Mouse (Mus musculus) cerebellum, postnatal 36 days (tissue): ENCODE results near the gene Btbd9.

ENCODE experiments used
- DNase-seq, 2 experiments: peaks; one replicate each; pipeline ENCODE4 v3.0.0; 2021 to 2022; ENCODE audit warnings: mixed read lengths in 2 of 2

The Btbd9 gene

GRCm38 (mm10) chr17:30196401-30197279 lies 379.6 kb downstream of the Btbd9 start:
- DNase-seq: peak in 1 of 2 experiments; percentile 14

DNA sequence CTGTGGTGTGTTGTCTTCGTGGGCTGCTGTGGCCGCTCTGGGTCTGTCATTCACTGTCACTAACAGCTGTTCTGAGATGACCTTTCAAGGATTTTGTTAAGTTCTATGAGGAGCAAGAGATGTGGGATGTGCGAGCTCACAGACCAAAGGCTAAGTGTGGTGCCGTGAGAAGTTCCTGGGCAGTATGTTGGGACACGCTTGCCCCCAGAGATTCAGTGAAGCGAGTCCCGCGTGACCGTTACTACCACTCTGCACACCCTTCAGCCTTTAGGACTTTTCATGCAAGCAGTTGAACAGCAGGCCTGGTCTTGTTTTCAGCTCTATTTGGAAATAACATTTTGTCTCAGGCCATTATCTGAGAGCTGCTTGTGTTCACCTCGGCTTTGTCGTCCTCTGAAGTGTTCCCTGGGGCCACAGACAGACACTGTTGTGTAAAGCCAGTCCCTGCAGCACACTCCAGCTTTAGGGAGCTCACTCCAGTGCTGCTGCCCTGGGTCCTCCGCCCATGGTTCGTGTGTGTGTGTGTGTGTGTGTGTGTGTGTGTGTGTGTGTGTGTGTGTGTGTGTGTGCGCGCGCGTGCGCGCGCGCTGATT lies 380.6 kb downstream of the Btbd9 start:
- DNase-seq: peak in 1 of 2 experiments; percentile 2

GRCm38 (mm10) chr17:30194629-30195445 lies 381.5 kb downstream of the Btbd9 start:
- peak in 1 of 2 experiments; percentile 21 for DNase-seq

DNA sequence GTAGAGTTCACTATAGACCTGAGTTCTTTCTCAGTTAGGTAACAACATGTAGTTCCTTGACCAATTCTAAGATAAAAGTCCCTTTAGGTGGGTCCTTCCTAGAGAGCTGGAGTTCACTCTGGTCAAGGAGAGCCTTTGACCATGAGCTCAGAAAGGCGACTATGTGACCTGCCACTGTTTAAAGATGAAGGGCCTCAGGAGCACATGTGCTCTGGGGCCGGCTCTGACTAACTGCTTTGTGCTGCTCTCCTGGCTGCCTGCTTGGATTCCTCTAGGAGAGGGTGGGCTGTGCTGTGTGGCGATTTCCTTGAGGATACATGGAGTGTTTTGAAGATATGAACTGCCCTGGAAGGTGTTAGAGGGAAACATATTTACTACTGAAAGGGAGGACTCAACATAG lies 382.2 kb downstream of the Btbd9 start:
- DNase-seq: peak in 1 of 2 experiments; percentile 3

DNA sequence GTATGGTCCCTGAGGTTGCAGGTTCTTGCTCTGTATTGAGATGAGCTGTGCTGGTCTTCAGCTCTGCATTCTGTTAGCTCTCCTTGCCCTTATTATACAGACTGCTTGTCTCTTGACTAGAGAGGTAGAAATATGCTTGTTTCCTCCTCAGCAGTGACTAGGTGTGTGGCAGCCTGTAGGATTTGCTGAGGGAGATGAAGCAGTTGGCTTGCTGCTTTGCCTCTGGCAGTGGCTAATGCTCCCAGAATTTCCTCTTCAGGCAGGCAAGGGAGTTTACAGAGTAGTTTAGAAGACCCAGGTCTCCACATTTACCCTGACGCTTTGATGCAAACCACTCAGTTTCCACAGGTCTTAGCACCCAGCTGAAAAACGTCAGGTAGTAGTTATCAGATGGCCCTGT lies 382.7 kb downstream of the Btbd9 start:
- no peak for DNase-seq

GRCm38 (mm10) chr17:30192416-30193005 lies 383.8 kb downstream of the Btbd9 start:
- DNase-seq: peak in 1 of 2 experiments; percentile 6

DNA sequence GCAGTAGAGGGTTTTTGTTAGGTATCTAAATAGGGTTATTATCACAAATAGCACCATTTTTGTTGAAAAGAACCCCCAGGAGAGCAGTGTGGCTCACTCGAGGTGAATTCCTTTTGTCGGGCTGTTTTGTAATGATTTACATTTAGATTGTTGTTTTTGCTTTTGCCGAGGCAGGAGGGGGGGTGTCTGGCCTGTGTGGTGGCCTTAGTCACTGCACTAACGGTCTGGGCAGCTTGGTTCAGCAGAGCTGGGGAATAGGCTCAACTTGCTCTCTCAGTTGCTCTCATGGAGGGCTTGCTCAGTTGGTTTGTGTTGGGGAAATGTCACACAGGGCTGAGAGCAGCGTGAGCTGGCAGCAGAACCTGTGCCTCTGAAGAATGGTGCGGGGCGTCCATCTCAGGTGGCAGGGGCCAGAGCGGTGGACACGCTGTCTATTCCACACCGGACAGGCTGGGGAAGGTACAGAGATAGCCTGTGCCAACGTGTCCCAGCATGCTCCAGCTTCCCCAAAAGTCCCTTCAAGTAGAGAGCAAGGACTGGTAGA lies 385.1 kb downstream of the Btbd9 start:
- peak; percentile 4 to 7 for DNase-seq

DNA sequence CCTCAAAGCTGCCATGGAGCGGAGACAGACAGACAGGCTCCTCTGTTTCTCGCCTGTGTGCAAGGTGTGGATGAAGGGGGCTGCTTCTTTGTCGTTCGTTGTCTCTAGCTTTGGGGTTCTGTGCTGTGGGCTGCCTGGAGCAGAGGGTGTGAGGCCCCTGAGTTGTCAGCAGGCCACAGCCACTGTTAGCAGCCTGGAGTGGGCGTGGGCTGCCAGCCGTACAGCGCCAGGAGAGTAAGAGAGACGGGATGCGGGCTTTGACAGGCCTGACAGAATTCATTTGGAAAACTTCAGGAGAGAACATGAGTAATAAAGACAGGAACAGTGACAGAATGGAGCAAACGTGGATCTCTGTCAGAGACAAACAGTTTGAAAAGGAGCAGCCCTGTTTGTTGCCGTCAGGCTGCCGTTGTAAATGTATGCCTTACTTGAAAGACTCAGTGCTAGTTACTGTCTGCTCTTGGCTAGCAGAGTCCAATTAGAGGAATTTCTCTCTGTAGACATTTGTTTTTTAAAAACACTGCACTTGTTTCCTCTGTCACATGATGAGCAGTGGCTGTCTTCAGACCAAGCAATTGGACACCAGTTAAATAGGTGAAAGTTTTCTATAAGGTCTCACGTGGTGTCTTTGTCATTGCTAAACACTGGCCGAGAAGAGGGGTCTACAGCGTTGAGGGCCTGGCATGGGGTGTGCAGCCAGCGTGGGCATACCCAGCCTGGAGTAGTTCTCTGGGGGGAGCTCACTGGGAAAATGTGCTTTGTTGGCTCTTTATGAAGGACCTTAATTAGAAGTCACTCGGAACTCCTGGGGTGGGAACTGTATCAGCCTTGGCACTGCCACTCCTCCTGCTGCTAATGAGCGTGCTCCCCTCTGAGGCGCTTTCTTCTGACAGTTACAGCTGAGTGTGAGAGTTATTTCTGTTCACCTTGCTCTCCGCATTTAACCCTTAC lies 388.0 kb downstream of the Btbd9 start:
- peak in 1 of 2 experiments; percentile 43 for DNase-seq

GRCm38 (mm10) chr17:30187581-30187980 lies 388.7 kb downstream of the Btbd9 start:
- DNase-seq: no peak

DNA sequence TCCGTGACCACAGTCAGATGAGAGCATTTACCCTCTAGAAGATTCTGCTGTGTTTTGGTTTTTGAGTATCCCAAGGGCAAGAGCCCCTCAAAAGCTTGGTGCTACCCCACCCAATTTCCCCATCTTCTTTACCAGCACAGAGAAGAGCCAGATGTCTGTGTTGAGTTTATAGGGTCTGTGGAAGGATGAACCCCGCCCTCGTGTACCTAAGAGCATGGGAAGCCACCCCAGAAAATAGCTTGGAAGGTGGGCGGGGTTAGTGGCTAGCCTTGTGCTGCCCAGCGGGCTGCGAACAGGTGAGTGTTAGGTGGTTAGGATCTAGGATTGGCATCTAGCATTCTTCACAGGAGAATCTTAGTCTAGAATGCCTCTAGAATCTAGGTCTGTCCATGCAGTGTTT lies 389.1 kb downstream of the Btbd9 start:
- peak in 1 of 2 experiments; percentile 3 for DNase-seq

DNA sequence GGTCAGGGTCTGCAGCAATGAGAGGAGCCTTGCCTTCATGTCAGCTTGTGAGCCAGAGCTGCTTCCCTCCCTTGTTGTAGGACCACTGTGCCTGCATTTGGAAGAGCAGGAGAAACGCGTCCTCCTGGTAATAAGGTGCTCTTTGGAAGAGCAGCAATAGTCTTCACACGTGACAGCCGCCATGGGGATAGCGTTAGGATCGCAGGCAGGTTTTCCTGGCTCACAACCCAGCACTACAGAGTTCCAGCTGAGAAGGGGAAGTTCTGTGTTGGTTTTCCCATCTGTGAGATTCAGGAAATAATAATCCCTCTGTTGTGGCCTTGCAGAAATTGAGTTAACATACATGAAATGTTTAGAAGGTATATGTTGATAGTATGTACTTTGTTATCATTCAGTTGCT lies 392.7 kb downstream of the Btbd9 start:
- DNase-seq: peak; percentile 72 to 73

- DNase-seq: peak in 1 of 2 experiments; percentile 1
These were observed 394.2 kb downstream of the Btbd9 start for GRCm38 (mm10) chr17:30182063-30182462.

GRCm38 (mm10) chr17:30181554-30181953 lies 394.7 kb downstream of the Btbd9 start:
- DNase-seq: no peak

- DNase-seq: peak in 1 of 2 experiments; percentile 0
These were observed 396.1 kb downstream of the Btbd9 start for GRCm38 (mm10) chr17:30180197-30180596.

DNA sequence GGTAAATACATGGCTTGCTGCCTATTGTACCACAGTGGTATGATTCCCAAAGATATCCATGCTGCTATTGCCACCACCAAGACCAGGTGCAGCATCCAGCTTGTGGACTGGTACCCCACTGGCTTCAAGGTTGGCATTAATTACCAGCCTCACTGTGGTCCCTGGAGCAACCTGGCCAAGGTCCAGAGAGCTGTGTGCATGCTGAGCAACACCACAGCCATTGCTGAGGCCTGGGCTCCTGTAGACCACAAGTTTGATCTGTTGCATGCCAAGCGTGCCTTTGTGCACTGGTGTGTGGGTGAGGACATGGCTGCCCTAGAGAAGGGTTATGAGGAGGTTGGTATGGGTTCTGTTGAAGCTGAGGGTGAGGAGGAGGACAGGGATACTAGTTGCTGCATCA lies 397.9 kb downstream of the Btbd9 start:
- DNase-seq: peak; percentile 59 to 66

DNA sequence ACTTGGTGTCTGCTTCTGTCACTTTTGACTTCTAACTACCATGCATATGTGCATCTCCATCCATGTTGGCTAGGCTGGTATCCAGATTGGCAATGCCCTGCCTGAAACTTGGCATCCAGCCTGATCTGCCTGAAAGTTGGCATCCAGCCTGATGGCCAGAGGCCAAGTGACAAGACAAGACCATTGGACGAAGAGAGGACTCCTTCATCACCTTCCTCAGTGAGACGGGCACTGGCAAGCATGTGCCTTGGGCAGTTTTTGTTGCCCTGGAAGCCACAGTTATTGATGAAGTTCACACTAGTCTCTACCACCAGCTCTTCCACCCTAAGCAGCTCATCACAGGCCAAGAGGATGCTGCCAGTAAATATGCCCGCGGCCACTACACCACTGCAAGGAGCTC lies 398.9 kb downstream of the Btbd9 start:
- DNase-seq: peak; percentile 88 to 94
